Mouse (Mus musculus): Measurements from ENCODE around the gene Vmn1r9.
"Not testable (repeated sequence)": the region's sequence is repeated elsewhere in the genome, so short reads cannot be mapped to it uniquely, and the experiment has no call there.

Vmn1r9 gene

GRCm38 (mm10) chr6:57066487-57066886 lies at the start of gene Vmn1r9:
Gene Vmn1r9 (plus strand): TSS chr6:57066787.
- DNase-seq (ENCODE audit: low spot score) = no peak

- DNase-seq (ENCODE audit: low spot score) = not testable (repeated sequence)
These were observed 41.4 kb upstream of the Vmn1r9 start, which contains the start of gene Vmn1r7 for GRCm38 (mm10) chr6:57025224-57025623. Gene Vmn1r7 (minus strand): TSS chr6:57025324.

- DNase-seq (ENCODE audit: low spot score) = no peak
These were observed 34.6 kb upstream of the Vmn1r9 start, which contains the start of gene Vmn1r8 for GRCm38 (mm10) chr6:57031984-57032383. Gene Vmn1r8 (plus strand): TSS chr6:57032284.

- DNase-seq (ENCODE audit: low spot score) = no peak
These were observed 31.9 kb upstream of the Vmn1r9 start for GRCm38 (mm10) chr6:57034674-57035073.

GRCm38 (mm10) chr6:57063730-57064129 lies 2.9 kb upstream of the Vmn1r9 start:
- DNase-seq (ENCODE audit: low spot score) = no peak

- DNase-seq (ENCODE audit: low spot score) = no peak
These were observed 39.8 kb downstream of the Vmn1r9 start for GRCm38 (mm10) chr6:57106358-57106757.

GRCm38 (mm10) chr6:57109154-57109553 lies 42.6 kb downstream of the Vmn1r9 start, which contains the start of gene Vmn1r10:
Gene Vmn1r10 (plus strand): TSS chr6:57109454.
- no peak for DNase-seq (ENCODE audit: low spot score)
